Mouse (Mus musculus) c-Kit-positive CD71-negative TER-119-negative erythroid progenitor cells, embryonic 14.5 days (primary cell): Measurements from ENCODE around the gene Meig1.
"Not testable (repeated sequence)": the region's sequence is repeated elsewhere in the genome, so short reads cannot be mapped to it uniquely, and the experiment has no call there.

Experiments used
- DNase-seq: peaks from one replicate; pipeline ENCODE4 v3.0.0-alpha.2; 2013; ENCODE audit warnings: low read depth

Meig1 gene

GRCm38 (mm10) chr2:3422548-3422947, at the start of gene Meig1:
Gene Meig1, minus strand, starts transcription at chr2:3422648.
- no peak for DNase-seq

- DNase-seq = no peak
These were observed 34.1 kb upstream of the Meig1 start for GRCm38 (mm10) chr2:3456590-3456989.

- DNase-seq = no peak
These were observed 30.6 kb upstream of the Meig1 start for GRCm38 (mm10) chr2:3453096-3453495.

GRCm38 (mm10) chr2:3449431-3449830, 27.0 kb upstream of the Meig1 start:
- no peak for DNase-seq

- no peak for DNase-seq
These were observed 23.5 kb upstream of the Meig1 start for GRCm38 (mm10) chr2:3445984-3446383.

- DNase-seq = no peak
These were observed 21.8 kb upstream of the Meig1 start for GRCm38 (mm10) chr2:3444206-3444605.

GRCm38 (mm10) chr2:3437956-3438355, 15.5 kb upstream of the Meig1 start:
- no peak for DNase-seq

- no peak for DNase-seq
These were observed 13.1 kb upstream of the Meig1 start for GRCm38 (mm10) chr2:3435369-3436061.

GRCm38 (mm10) chr2:3430956-3431355, 8.5 kb upstream of the Meig1 start:
- DNase-seq = no peak

GRCm38 (mm10) chr2:3424579-3424910, 2.1 kb upstream of the Meig1 start:
- DNase-seq = no peak

GRCm38 (mm10) chr2:3423841-3424578, 1.6 kb upstream of the Meig1 start, which contains the start of gene Dclre1c:
Gene Dclre1c, plus strand, starts transcription at chr2:3424131.
- DNase-seq = peak; percentile 92

GRCm38 (mm10) chr2:3420157-3420556, 2.3 kb downstream of the Meig1 start:
- no peak for DNase-seq

- DNase-seq = peak; percentile 94
These were observed 3.5 kb downstream of the Meig1 start for GRCm38 (mm10) chr2:3418883-3419431.

- no peak for DNase-seq
These were observed 6.8 kb downstream of the Meig1 start for GRCm38 (mm10) chr2:3415676-3416075.

- peak; percentile 62 for DNase-seq
These were observed 8.2 kb downstream of the Meig1 start for GRCm38 (mm10) chr2:3414241-3414640.

GRCm38 (mm10) chr2:3407756-3408155, 14.7 kb downstream of the Meig1 start:
- DNase-seq = no peak

- no peak for DNase-seq
These were observed 16.5 kb downstream of the Meig1 start for GRCm38 (mm10) chr2:3405981-3406380.

- DNase-seq = not testable (repeated sequence)
These were observed 25.3 kb downstream of the Meig1 start, which contains the start of gene Olah for GRCm38 (mm10) chr2:3397110-3397509. Gene Olah, minus strand, starts transcription at chr2:3397210.

- DNase-seq = no peak
These were observed 30.5 kb downstream of the Meig1 start for GRCm38 (mm10) chr2:3391945-3392344.

GRCm38 (mm10) chr2:3387105-3387860, 35.2 kb downstream of the Meig1 start:
- no peak for DNase-seq

- no peak for DNase-seq
These were observed 57.3 kb downstream of the Meig1 start for GRCm38 (mm10) chr2:3365127-3365526.

GRCm38 (mm10) chr2:3361067-3361466, 61.4 kb downstream of the Meig1 start:
- no peak for DNase-seq
